Mouse (Mus musculus) adrenal gland, adult 18-20 months (tissue): ENCODE measurements at regions not wholly inside any gene's neighbourhood (a gene's known extent, or its start where the extent isn't known, plus 50 kb on each side); places are given as distances from the start of the nearest gene placed in this dataset.

ENCODE experiments used
- DNase-seq, 2 experiments: peaks; one replicate each; pipeline ENCODE4 v3.0.0; 2021 to 2022; ENCODE audit warnings: low spot score in 2 of 2

- DNase-seq = no peak
Observed at GRCm38 (mm10) chr14:25112832-25113231, 346.2 kb upstream of the Zmiz1 start.

- peak in 1 of 2 experiments; percentile 14 for DNase-seq
Observed at GRCm38 (mm10) chr14:25113326-25113725, 345.7 kb upstream of the Zmiz1 start.

GRCm38 (mm10) chr14:25116424-25116823, 342.6 kb upstream of the Zmiz1 start:
- peak; percentile 79 to 83 for DNase-seq

- no peak for DNase-seq
Observed at GRCm38 (mm10) chr14:25119999-25120398, 339.0 kb upstream of the Zmiz1 start.

- DNase-seq = no peak
Observed at GRCm38 (mm10) chr14:25120506-25120905, 338.5 kb upstream of the Zmiz1 start.

GRCm38 (mm10) chr14:25122971-25123535, 335.9 kb upstream of the Zmiz1 start:
- peak in 1 of 2 experiments; percentile 7 for DNase-seq

- DNase-seq = no peak
Observed at GRCm38 (mm10) chr14:25123541-25124337, 335.2 kb upstream of the Zmiz1 start.

GRCm38 (mm10) chr14:25126544-25126943, 332.4 kb upstream of the Zmiz1 start:
- no peak for DNase-seq

GRCm38 (mm10) chr14:25127544-25128159, 331.3 kb upstream of the Zmiz1 start:
- DNase-seq = no peak

GRCm38 (mm10) chr14:25128160-25128547, 330.8 kb upstream of the Zmiz1 start:
- DNase-seq = no peak

GRCm38 (mm10) chr14:25135371-25135770, 323.6 kb upstream of the Zmiz1 start:
- no peak for DNase-seq

- no peak for DNase-seq
Observed at GRCm38 (mm10) chr14:25137312-25137711, 321.7 kb upstream of the Zmiz1 start.

GRCm38 (mm10) chr14:25138485-25138884, 320.5 kb upstream of the Zmiz1 start:
- DNase-seq = no peak

- no peak for DNase-seq
Observed at GRCm38 (mm10) chr14:25141933-25142332, 317.1 kb upstream of the Zmiz1 start.

- DNase-seq = no peak
Observed at GRCm38 (mm10) chr14:25143051-25143450, 315.9 kb upstream of the Zmiz1 start.

- DNase-seq = no peak
Observed at GRCm38 (mm10) chr14:25147731-25148130, 311.3 kb upstream of the Zmiz1 start.

GRCm38 (mm10) chr14:25150968-25151367, 308.0 kb upstream of the Zmiz1 start:
- DNase-seq = no peak

GRCm38 (mm10) chr14:25151485-25151884, 307.5 kb upstream of the Zmiz1 start:
- DNase-seq = no peak

- no peak for DNase-seq
Observed at GRCm38 (mm10) chr14:25153573-25153972, 305.4 kb upstream of the Zmiz1 start.

- no peak for DNase-seq
Observed at GRCm38 (mm10) chr14:25154180-25154579, 304.8 kb upstream of the Zmiz1 start.

- DNase-seq = no peak
Observed at GRCm38 (mm10) chr14:25155008-25155783, 303.8 kb upstream of the Zmiz1 start.

GRCm38 (mm10) chr14:25156171-25156570, 302.8 kb upstream of the Zmiz1 start:
- no peak for DNase-seq
